Mouse (Mus musculus) large intestine, adult 2 months (tissue): ENCODE measurements at regions not wholly inside any gene's neighbourhood (a gene's known extent, or its start where the extent isn't known, plus 50 kb on each side); places are given as distances from the start of the nearest gene placed in this dataset.
A peak's percentile ranks its signal among the peaks of the same experiment; 100 is the strongest.
"Not testable (repeated sequence)": the region's sequence is repeated elsewhere in the genome, so short reads cannot be mapped to it uniquely, and the experiment has no call there.

Source experiments
- DNase-seq: peaks from one replicate; pipeline ENCODE4 v3.0.0-alpha.2; 2012; ENCODE audit warnings: low read depth, low spot score
- WGBS: fragments of 180-500 bp; shearing (Covaris S2); methylation state at CpG from one replicate; pipeline ENCODE4 v1.1.7; 2018; 5-methylcytosine and 5-hydroxymethylcytosine counted together

DNA sequence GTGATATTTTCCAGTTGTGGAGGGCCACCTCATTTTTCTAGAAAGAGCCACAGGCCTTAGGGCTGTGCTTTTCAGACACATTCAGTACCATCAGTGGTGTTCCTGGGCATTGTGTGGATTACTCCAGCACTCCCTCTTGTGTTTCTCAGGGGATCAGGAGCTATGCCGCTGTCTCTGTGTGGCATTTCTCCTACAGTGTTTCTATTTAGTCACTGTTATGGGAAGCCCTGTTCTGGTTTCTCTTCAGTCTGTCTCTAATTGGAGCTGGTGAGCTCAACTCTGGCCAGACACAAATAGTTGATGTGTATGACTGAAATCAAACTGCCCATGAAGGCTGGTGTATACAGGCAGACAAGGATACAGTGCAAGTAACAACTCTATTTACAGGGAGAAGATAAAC is 133.7 kb upstream of the Arhgap42 start:
- 48% methylated on average over 1 of the region's 1 CpGs for WGBS
- no peak for DNase-seq

DNA sequence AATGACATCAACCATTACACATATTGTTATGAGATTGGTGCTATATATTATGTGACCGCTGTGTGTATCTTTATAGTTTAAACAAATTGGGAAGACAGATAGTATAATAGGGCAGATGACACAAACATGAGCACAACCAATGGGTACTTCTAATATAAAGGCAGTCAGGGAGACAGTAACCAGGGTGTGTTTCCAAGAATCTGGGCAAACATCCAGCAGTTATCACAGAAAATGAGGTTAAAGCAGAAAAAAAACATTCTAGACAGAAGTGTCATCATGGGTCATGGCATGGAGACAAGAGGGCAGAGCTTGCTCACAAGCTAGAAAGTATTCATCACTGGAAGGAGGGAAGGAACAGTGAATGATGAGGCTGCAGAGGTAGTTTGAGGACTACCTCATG is 129.8 kb upstream of the Arhgap42 start:
- DNase-seq: no peak
- 78% methylated on average over 1 of the region's 1 CpGs for WGBS

DNA sequence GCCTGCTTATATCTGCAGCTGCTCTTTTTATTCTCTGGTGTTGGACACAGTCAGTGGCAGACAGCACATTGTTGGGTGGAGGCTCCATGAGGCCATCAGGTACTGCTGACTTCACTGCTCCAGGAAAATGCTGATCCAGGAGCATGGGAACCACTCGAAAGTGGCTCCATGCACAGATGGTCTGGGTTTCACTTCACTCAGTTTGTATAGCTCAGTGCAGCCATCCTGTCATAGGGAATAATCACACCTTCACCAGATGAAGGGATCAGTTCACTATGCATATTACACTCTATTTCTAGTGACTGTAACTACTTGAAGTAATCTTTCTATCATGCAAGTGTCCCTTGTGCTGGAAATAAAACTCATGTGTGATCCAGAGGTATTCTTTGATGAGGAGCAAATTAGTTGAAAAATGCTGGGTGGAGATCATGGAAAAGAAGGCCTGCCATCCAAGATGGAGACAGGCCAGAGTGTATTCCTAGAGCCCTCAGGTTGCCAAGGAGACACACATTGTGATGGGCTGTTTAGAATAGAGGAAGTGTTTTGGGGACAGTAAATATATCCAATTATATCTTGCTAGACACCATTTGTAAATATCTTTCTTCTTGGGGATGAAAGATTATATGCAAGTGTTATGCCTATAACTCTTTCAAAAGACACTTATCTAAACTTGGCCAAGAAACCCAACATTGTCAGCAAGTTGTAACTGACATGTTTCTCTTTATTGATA is 103.7 kb upstream of the Arhgap42 start:
- DNase-seq: no peak
- 59% methylated on average over 1 of the region's 1 CpGs for WGBS

DNA sequence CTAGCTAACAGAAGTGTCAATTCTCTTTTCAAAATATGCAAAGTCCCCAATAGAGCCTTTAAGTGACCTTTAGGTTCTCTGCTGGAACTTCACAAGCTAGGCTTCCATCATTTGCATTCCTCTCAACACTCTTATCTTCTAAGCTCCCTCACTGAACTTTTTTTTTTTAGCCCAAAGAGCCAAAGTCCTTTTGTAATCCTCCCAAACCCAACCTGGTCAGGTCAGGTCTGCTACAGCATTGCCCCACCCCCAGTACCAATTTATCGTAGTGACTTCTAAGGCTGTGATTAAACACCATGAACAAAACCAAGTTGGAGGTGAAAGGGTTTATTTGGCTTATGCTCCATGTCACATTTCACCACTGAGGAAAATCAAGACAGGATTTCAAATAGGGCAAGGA is 79.7 kb upstream of the Arhgap42 start:
- no peak for DNase-seq
- WGBS: 32% methylated on average over 1 of the region's 1 CpGs

- 83% methylated on average over 4 of the region's 4 CpGs for WGBS
- no peak for DNase-seq
Observed at GRCm38 (mm10) chr9:9316021-9316420, 77.1 kb upstream of the Arhgap42 start.

- no peak for DNase-seq
Observed at GRCm38 (mm10) chr9:9312274-9312673, 73.4 kb upstream of the Arhgap42 start.

DNA sequence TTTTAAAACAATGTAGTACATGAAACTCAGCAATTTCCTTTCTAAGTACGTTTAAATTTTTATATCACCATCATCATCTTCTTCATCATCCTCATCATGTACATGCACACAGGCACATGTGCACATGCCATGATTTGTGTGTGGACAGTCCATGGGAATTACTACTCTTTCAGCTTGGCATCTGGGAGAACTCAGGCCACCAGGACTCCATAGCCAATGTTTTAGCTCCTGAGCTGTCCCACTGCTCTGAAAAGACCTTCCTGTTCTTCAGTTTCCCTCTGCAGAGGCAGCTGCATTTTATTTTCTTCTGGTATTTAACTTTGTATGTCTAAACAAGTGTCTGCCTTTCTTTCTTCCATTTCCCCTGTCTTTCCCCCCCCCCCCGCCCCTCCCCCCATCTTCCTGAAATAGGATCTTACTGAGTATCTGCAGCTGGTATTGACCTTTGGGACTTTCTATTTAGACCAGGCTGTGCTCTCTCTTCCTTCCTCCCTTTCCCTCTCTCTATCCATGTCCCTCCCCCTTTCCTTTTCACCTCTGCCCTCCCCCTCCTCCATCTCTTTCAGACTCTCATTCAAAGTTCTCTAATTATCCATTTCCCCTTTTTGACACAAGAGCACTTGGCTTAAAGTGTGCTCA is 72.8 kb upstream of the Arhgap42 start:
- WGBS: 74% methylated on average over 1 of the region's 2 CpGs
- no peak for DNase-seq

DNA sequence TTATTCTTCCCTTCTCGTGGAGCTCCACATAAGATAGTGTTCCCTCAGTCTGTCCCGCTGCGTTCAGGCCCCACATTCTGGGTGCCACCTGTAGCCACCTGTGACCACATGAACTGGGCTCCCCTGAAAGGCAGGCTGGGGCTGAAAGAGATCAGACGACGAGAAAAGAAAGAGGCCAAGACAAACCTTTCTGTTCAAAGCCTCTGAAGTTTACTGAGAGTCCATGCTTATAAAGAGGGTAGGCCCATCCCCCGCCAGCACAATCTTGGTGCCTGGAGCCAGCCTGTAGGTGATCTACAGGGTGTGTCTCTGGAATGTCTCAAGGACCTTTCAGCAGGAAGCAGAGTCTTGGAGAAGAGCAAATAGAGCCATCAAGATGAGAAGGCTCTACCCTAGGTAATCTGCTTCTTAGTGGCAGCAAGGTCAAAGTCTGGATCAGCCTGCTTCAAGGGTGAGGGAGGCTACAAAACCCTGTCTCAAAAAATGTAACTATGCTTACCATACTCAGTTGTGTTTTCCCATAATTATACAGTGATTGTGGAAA is 72.2 kb upstream of the Arhgap42 start:
- not testable (repeated sequence) for DNase-seq
- 64% methylated on average over 6 of the region's 6 CpGs for WGBS

- DNase-seq: peak; percentile 38
- WGBS: 17% methylated on average over 3 of the region's 3 CpGs
Observed at GRCm38 (mm10) chr9:9290767-9291166, 51.9 kb upstream of the Arhgap42 start.

DNA sequence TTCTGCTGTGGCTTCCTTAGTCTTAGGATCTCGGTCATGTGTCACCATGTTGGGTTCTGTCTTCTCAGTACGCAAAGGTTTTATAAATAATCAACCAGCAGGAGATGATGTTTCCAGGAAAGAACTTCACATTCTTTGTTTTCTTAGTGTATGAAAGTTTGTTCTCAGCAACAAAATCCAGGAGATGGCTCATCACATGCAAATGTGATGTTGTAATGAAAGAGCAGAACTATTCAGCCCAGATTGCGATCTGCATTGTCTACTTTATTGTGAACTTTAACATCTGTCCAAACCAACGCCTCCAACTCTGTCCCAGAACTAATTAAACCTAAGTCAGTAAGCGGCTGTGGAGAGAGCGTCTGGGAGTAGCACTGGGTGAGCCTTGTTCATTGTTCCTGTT is 50.7 kb upstream of the Arhgap42 start:
- DNase-seq: no peak
- 62% methylated on average over 6 of the region's 6 CpGs for whole genome bisulfite sequencing
